Mouse (Mus musculus): Measurements from ENCODE around the gene Trub2.

The Trub2 gene
- long read RNA-seq, experiment 1, partial matches to known transcripts, result 1 of 19 reads
- long read RNA-seq, experiment 1, other reads (novel, unspliced or antisense), result 8 of 19 reads
- long read RNA-seq, experiment 2, partial matches to known transcripts, result 0 of 16 reads
- long read RNA-seq, experiment 2, other reads (novel, unspliced or antisense), result 8 of 16 reads

GRCm38 (mm10) chr2:29787937-29788681 is at the start of gene Trub2:
Gene Trub2 (minus strand): TSS chr2:29788502.
- intact Hi-C loops (cut with DNase I), result no loop called here

DNA sequence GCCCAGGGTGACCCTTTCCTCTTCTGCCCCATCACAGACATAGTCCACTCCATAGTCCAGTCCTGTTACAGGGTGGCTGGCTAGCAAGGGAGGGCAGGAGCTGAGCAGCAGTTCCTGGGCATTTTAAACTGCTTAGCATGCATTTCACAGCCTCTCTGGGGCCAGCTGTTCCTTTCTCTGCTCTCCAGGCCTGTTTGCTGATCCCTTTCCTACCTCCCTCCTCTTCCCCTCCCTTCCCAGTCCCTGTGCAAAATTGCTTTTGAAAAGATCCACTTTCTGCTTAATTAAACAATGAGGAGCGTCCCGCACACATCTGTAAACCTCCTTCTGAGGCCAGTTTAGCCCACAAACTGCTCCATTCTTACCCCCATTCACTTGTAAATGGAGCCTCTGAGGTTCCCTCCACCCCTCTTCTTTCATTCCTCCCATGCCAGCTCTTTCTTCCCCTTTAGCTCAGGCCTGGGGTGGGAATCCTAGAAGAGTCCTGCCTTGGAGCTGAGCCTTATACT is 47.1 kb upstream of the Trub2 start:
- intact Hi-C loops (cut with DNase I), result no loop called here

GRCm38 (mm10) chr2:29833796-29834195 is 45.5 kb upstream of the Trub2 start:
- intact Hi-C loops (cut with DNase I), result no loop called here

GRCm38 (mm10) chr2:29831106-29831505 is 42.8 kb upstream of the Trub2 start:
- intact Hi-C loops (cut with DNase I), result no loop called here

DNA sequence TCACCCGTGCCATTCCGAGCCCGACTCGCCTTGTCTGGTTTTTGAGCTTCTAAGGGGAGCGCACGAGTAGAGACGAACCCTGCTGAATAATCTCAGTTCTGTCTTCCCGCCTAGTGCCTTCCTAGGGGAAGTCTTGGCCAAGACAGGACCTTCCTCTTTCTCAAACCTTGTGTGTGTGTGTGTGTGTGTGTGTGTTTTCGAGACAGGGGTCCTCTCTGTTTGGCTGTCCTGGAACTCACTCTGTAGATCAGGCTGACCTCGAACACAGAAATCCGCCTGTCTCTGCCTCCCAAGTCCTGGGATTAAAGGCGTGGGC is 39.4 kb upstream of the Trub2 start:
- intact Hi-C loops (cut with DNase I), result no loop called here

DNA sequence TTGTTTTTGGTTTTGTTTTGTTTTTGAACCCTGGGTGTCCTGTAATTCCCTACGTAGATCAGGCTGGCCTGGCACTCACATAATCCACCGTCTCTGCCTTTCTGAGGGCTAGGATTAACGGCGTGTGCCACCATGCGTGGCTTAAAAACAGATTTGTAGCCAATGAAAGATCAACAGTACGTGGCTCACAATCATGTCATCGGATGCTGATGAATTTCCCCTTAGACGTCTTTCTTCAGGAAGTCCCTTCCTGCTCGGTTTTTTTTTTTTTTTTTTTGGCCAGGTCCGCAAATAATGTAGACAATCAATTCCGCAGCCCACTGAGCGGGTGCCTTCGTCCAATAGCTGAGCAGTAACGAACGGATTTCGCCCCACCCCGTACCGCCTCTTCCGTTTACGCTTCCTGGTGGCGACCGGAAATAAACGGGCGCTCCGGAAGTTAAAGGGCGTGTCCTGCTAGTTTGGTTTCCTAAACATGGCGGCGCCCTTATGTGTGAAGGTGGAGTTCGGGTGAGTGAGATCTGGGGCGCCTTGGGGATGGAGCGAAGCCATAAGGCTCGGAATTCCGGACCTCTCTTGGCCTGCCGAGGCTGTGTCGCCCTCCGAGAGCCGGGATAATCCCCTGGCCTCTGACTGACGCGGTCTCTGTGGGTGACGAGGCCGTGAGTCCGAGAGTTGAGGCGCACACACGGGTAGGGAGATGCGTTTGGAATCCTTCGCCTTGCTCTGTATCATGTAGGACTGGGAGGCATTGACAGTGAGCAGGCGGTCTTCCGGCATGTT is 38.8 kb upstream of the Trub2 start:
- intact Hi-C loops (cut with DNase I), result no loop called here

- intact Hi-C loops (cut with DNase I), result no loop called here
These were observed 38.1 kb upstream of the Trub2 start for GRCm38 (mm10) chr2:29826318-29826925.

DNA sequence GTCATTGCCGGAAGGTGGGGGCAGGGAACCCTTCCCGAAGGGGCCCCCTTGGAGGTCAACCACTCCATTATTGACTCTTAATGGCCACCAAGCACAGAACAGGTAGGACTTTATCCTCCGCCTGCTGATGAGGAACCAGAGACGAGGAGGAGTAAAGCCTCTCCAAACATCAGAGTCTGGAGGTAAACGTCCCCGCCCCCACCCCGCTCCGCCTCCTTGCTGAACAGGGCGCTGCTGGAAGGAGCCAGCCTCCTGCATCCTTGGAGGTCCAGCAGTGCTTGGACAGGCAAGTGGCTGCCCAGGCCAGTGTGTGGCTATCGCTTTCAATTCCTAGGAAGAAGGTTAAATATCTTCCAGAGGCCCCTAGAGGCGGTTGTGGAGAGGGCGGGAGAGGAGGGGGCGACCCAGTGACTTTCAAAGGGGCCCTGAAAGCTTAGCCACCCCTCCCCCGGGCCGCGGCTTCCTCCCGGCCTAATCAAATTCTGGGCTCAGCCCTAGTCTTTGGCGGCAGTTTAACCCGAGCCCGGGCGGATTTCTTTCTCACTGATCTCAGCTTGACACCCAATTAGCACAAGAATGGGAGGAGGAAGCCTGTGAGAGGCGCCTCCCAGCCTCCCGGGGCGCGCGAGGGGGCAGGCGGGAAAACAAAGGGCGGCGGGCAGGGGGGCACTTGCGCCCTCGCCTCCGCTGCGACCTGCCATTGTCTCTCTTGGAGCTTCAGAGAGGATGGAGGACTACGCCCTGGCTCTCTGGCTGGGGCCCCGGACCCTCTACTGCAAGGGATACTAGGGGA is 31.9 kb upstream of the Trub2 start, which contains the start of gene Urm1:
Gene Urm1, plus strand, starts transcription at position 51 of the 793 bp plus-strand sequence.
- intact Hi-C loops (cut with DNase I), result no loop called here

- intact Hi-C loops (cut with DNase I), result loop anchor here (2.0 to 5.0 kb wide), 2 partner anchors 38 to 55 kb away; no protein-coding TSS in a partner anchor
These were observed 31.1 kb upstream of the Trub2 start for GRCm38 (mm10) chr2:29819363-29819762.

DNA sequence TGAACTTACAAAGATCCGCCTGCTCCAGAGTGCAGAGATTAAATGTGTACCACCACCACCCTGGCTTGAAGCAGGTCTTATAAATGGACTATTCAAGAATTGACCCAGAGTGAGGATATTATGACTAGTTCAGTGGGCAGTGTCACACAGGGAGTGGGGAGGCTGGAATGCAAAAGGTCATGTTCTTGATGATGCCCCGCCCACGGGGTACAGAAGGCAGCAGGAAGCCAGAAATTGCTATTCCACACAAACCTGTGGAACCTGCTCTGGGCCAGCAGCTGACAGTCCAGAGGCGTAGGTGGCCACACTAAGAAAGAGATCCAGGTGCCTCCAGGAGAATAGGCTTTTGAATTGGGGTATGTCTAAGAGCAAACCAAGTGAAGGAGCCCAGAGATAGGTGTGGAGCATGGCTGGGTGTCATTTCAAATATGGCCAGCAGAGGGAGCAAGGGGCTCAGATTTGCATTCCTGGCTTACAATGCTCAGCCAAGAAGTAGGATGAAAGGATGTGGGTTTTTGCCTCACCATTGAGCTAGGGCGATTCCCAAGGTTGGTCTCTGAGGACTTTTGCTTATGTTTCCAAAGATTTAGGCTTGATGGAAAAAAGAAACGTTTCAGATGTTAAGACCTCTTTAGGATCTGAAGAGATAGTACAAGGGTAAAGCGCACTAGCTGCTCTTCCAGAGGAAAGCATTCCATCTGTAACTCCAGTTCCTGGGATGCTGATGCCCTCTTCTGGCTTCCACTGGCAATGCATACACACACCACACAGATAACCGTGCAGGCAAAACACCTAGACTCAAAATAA is 29.3 kb upstream of the Trub2 start:
- intact Hi-C loops (cut with DNase I), result loop anchor here (2.0 to 5.0 kb wide), 2 partner anchors 40 to 53 kb away; no protein-coding TSS in a partner anchor

DNA sequence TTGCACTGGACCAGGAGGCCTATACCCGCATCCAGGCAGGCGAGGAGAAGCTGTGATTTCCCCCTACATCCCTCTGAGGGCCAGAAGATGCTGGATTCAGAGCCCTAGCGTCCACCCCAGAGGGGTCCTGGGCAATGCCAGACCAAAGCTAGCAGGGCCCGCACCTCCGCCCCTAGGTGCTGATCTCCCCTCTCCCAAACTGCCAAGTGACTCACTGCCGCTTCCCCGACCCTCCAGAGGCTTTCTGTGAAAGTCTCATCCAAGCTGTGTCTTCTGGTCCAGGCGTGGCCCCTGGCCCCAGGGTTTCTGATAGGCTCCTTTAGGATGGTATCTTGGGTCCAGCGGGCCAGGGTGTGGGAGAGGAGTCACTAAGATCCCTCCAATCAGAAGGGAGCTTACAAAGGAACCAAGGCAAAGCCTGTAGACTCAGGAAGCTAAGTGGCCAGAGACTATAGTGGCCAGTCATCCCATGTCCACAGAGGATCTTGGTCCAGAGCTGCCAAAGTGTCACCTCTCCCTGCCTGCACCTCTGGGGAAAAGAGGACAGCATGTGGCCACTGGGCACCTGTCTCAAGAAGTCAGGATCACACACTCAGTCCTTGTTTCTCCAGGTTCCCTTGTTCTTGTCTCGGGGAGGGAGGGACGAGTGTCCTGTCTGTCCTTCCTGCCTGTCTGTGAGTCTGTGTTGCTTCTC is 27.5 kb upstream of the Trub2 start:
- intact Hi-C loops (cut with DNase I), result loop anchor here (5.0 kb wide), 1 partner anchor 41 kb away; no protein-coding TSS in a partner anchor

DNA sequence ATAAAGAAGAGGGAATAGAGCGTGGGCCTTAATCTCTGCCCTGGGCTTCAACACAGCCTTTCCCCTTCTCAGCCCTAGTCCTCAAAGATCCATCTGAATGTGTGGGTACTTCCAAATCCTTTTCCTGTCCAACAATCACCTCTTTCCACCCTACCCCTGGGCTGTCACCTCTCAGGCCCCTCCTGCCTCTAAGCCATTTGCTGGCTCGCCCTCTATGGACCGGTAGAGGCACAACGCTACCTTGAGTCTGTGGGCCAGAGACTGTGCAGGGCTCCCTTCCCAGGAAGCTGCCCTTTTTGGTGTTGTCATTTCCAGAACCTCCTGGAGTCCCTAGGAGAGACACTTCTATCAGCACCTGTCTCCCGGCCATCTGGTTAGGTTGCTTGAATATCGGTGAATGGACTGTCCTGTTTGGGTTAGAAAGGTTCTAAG is 15.1 kb upstream of the Trub2 start:
- intact Hi-C loops (cut with DNase I), result no loop called here

DNA sequence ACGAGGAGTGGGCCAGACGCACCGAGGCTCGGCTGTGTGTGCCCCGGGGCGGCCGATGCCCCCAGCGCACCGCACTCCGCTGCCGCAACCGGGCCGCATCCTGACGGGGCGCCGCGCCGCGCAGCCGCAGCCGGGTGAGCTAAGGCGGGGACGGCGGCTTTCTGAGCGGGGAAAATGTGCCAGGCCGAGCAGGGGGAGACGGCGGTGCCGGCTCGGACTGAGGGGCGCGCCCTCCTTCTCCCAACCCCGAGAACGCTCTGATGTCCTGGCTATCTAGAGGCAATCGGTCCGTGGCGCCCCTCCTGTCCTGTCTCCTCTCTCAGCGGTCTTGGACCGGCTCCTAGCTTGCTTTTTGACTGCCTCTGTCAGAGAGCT is 14.5 kb upstream of the Trub2 start:
- intact Hi-C loops (cut with DNase I), result no loop called here

DNA sequence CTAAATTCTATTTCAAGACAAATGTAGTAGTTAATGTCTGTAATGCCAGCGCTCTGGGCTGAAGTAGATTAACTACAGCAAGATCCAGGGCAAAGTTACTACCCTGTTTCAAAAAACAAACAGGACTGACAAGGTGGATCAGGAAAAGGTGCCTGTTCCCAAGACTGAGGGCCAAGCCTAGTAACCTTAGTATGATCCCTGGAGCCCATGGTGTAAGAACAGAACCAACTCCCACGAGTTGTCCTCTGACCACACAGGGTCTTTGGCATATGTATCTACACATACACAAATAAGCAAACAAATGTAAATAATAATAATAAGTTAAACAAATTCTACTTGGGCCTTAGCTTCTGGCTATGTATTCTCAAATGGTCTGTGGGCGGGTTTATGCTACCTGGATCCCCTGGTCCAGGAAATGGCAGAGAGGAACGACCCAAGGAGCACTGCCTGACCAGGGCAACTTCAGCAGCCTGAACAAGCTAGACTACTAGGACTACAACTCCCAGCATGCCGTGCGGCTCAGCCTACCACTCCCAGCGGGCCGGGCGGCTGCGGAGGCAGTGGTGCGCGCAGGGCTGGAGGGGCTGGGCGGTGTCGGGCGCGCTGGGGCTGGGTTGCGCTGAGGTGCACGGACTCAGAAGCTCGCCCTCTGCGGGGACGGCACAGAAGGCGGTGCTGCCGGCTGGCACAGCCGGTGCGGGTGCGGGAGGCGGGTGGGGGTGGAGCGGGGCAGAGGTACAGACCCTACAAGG is 13.9 kb upstream of the Trub2 start, which contains the start of gene Slc27a4:
Gene Slc27a4, plus strand, starts transcription at position 560 of the 752 bp plus-strand sequence.
- intact Hi-C loops (cut with DNase I), result no loop called here

GRCm38 (mm10) chr2:29792772-29793487 is 4.6 kb upstream of the Trub2 start:
- intact Hi-C loops (cut with DNase I), result no loop called here

GRCm38 (mm10) chr2:29787104-29787917 is 991 bp downstream of the Trub2 start, which contains the start of gene Coq4:
Gene Coq4 (plus strand): TSS chr2:29787493.
- intact Hi-C loops (cut with DNase I), result no loop called here

DNA sequence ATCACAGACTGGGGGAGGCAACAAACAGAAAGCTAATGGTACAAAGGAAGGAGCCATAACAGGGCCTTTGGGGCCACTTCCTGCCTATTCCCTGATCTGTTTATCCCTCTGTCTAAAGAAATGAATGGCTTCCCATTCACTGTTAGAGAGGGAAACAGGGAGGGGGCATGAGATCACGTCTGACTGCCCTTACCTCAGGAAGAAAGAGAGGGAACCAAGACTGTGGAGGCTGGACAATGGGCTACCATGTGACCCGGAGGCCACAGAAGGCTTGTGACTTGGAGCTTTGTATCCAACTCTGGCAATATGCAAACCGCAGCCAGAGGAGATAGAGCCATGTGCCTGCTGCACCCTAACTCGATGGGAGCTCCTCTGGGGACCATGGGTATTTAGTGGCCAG is 4.0 kb downstream of the Trub2 start:
- intact Hi-C loops (cut with DNase I), result no loop called here

Measured in adrenal gland (tissue).